Mouse (Mus musculus): ENCODE data around the gene Desi1.

DNA sequence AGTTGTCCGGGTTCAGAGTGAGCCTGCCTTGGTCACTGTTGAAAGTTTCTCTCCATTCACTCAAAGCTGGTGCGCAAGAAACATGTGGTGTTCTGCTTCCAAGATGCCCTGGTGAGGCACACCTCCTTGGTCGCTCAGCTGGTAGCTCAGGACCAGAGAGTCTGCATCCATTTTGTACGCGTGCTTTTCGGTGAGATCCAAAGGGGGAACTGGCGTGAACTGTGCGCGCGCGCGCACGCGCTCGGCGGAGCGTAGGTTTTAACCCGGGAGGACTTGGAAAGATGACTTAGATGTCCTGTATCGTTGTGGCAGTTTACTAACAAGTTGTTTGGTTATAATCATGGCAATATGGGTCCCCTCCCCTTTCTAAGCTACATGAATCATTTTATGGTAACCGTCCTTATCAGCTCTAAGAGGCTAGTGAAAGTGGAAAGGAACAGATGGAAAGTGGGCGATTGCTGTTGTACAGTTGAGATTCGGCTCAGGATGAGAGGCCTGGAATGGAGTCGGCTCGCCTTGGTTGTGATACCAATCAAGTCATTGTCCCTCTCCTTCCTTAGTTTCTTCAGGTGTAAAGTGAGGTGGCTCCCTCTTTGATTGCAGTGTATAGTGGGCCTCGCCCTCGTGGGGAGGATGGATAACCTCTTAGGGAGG is 38.3 kb upstream of the Desi1 start:
- TF ChIP-seq CTCF (IDR thresholded peaks at IDR 0.05; ENCODE audit: low read depth) = no peak
- TF ChIP-seq EP300 (optimal IDR thresholded peaks at IDR 0.05) = no peak
